Mouse (Mus musculus) heart, adult 11 months (tissue): ENCODE data around the gene Reck.

Experiments
- DNase-seq: peaks from one replicate; pipeline ENCODE4 v3.0.0; 2022

The Reck gene

DNA sequence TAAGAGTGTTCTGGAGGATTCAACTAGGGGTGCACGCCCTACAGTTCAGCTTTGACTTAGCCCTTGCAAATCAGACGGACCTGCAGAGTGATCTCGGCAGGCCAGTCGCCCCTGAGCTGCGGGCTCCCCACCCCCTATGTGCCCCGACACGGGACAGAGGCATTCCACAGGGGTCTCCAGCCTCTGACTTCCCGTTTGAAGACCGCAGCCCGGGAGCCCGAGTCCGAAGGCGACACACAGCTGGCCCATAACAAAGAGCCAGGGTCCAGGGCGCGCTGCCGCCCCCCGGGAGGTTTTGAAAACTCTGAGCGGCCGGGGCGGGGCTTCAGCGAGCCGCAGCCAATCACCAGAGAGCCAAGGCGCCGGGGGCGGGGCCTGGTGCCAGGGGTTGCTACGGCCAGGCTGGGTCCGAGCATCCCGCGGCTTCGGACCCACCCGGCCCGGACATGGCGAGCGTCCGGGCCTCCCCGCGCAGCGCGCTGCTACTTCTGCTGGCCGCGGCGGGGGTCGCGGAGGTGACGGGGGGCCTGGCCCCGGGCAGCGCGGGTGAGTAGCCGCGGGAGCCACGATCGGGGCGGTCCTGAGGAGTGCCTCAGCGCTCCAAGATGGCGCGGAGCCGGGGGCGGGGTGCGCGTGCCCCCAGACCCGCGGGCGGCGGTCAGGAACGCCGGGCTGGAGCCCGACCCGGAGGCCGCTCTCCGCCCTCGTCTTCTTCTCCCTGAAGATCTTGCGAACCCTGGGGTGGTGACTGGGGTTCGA, at the start of gene Reck:
Gene Reck, plus strand, starts transcription at position 371 of the 759 bp plus-strand sequence.
- peak; percentile 99 for DNase-seq

DNA sequence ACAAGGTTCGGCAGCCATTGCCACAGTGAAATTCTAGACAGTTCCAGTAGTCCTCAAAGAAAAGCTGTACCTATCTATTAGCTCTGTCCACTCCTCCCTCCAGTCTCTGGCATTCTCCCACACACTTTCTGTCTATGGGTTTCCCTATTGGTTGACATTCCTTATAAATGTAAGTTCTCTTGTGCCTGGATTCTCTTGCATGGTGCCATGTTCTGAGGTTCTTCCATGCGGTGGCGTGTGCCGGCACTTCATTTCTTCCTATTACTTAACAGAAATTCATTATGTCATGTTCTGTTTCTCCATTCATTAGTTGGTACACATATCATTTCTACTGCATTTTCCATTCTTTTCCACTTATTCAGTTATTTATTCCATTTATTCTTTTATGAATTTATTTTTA, 46.5 kb upstream of the Reck start:
- DNase-seq: no peak

DNA sequence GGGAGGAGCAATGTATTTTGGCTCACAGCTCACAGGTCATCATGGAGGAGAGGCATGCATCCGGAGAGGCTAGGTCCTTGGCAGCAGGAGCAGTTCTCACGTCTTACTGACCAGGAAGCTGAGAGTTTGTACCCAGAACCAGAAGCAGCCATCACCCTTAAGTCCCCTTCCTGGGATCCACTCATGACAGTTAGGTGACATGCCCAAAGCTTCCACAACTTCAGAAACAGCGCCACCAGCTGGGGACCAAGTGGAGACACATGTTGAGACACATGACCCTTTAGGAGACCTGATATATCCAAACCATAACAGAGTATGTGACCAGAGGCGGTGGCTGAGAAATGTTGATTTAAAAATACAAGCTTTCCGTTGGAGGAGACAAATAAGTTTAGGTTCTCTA, 43.3 kb upstream of the Reck start:
- DNase-seq: peak; percentile 62

DNA sequence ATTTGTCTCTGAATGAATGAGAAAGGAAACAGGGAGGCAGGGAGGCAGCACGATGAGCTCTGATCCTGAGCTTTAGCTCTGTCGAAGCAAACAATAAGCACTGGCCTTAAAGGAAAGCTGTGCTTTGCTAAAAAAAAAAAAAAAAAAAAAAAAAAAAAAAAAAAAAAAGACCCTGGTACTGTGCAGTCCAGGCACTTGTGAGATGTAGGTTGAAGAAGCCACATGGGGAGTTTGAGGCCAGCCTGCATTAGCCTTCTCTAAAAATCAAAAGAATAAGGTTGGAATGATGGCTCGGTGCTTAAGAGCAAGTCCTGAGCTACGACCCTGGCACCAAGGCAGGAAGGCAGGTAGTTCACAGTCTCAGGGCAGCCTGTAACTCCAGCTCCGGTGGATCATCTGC, 41.6 kb upstream of the Reck start:
- peak; percentile 13 for DNase-seq

DNA sequence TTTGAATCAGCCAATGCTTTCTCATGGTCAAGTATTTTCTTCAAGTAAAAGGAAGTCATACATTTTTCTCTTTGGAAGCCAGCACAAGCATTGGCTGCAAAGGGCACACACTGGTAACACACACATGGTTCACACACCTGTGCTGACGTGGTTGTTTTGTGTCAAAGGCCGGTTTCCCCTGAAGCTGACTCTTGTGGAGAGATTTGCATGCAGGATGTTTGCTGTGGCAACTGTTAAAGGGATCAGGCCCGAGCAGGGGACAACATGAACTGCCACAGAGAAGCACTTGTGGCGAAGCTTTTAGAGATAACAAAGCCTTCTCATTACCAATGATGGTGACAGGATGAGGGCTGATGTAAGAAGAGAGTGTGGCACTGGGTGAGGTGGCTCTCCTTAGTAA, 40.6 kb upstream of the Reck start:
- peak; percentile 69 for DNase-seq

DNA sequence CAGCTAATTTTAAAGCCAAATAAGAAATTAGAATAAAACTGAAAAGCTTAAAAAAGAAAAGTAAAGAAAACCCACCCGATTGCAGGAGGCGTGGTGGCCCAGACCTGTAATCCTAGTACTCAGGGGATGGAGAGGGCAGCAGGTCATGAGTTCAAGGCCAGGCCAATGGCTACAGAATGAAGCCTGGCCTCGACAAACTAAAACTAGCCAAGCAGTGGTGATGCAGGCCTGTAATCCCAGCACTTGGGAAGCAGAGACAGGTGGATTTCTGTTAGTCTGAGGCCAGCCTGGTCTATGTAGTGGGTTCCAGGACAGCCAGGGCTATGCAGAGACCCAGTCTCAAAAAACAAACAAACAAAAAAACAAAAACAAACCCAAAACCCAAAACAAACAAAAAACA, 37.0 kb upstream of the Reck start:
- peak; percentile 58 for DNase-seq

DNA sequence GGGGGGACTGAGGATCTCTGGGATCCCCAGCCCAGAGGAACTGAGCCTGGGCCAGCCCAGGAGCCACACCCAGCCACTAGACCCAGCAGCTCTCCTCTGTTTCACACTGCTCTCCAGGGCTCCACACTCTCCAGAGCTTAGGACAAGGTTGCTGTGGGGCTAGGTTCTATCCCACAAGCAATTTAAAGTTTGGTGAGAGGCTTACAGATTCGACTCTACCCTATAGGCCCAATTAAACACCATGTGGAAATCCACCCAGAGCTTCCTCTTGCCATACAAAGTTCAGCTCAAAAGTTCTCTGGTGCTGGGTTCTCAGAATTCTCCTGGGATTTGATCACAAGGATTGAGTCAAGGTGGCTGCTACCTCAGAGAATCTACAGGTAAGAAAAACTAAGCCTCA, 35.2 kb upstream of the Reck start, which contains the start of gene Olfr157:
Gene Olfr157, minus strand, starts transcription at position 101 of the 400 bp plus-strand sequence.
- DNase-seq: no peak

DNA sequence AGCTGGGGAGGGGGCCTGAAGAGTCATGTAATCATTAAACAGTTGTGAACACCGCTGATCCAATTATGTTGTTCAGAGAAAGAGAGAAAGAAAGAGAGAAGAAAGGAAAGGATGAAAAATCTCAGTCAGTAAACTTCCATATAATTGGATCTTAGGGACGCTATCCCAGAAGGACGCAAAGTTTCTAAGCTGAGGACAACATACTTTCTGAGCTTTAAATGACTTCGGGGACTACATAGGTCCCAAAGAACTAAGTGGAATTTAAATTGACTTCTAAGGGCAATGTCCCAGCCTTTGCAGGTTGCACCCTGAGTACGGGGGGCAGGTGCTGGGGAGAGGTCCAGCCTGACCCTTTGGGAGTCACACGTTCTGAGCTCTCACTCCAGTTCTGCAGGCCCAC, 24.1 kb upstream of the Reck start, which contains the start of gene Olfr155:
Gene Olfr155, plus strand, starts transcription at position 301 of the 400 bp plus-strand sequence.
- DNase-seq: no peak

DNA sequence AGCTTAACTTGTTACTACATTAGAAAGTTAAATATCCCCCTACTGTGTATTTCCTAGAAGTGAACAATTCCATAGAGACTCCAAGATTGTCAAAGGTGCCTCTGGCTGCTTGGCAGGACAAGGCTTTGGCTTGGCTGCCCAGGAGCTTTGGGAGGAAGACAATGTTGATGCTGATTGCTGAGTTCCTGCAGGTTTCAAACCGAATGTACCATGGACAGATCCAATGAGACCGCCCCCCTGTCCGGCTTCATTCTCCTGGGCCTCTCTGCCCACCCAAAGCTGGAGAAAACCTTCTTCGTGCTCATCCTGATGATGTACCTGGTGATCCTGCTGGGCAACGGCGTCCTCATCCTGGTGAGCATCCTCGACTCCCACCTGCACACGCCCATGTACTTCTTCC, 21.2 kb upstream of the Reck start:
- peak; percentile 58 for DNase-seq

DNA sequence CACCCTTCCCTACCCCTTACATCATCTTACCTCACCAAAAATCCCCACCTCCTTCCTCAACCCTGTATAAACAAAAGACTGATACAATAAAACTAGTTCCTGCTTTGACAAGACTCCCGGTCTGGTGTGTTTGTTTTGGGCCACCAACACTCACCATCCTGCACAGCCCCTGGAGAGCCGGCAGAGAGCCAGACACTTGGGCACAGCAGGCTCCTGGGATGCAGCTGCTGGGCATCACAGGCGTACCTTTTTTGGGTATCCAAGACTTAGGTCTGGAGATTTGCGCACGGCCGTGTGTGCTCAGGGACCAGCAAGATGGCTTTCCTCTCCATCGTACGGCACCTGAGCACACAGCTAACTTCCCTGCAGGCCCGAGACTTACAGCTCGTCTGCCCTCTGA, 15.4 kb upstream of the Reck start:
- DNase-seq: peak; percentile 84

DNA sequence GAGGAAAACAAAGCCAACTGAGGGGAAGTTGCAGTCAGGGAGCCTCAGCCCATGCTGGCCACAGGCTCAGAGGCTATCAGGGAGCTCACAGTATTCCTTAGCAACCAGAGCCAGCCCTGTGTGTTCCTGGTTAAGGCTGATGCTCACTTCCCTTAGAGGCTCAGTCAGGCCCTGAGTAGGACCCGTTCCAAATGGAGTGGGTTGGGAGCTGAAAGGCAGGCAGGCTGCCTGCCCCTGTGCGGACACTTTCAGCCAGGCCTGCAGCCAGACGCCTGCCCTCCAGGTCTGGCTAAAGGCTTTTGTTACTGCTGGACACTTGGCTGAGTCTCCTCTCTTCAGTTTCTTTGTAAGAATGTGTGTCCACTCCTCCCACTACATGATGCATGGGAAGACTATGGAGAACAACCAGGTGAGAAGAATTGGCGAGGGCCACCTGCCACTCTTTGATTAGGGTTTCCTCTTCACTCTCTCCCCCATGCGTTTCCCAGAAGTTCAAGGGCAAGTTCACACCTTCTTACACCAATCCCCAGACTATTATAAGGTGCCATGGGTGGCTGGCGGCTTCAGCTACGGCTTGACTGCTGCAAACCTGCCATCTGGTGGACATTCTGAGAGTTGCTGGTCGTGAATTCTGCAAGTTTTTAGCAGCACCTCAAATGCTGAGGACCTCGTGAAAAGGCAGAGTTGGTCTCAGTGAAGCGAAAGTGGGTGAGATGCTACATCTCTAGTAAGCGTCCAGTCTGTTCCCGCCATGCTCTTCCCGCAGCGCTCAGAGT, 14.4 kb upstream of the Reck start:
- peak; percentile 90 for DNase-seq

DNA sequence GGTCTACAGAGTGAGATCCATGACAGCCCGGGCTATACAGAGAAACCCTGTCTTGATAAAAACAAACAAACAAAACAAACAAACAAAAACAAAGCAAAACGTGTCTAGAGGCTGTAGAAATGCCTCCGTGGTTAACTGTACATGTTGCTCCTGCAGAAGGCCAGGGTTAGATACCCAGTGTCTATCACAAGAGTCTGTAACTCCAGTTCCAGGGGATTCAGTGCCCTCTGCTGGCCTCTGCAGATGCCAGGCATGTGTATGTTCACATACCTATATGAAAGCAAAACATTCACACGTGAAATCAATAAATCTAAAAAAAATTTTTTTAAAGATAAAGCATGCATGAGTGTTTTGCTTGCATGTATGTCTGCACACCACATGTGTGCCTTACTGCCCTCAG, 12.0 kb upstream of the Reck start:
- peak; percentile 75 for DNase-seq

DNA sequence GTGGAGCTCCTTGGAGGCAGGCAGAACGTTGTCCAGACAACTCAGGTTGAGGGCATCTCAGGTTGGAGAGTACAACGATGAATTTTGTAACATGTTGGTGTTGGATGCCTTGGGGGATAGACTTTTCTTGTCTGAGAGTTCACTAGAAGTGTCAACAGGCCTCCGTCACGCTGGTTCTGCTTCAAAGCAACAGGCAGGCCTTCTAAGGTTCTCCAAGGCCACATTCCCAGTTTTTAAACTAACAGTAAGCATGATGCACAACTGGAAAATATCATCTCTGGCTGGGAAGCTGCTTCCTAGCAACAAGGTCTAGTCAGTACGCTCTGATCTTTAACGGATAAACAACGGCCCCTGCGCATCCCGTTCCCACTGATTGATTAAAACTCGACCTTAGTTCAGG, 5.5 kb upstream of the Reck start:
- DNase-seq: peak; percentile 61

DNA sequence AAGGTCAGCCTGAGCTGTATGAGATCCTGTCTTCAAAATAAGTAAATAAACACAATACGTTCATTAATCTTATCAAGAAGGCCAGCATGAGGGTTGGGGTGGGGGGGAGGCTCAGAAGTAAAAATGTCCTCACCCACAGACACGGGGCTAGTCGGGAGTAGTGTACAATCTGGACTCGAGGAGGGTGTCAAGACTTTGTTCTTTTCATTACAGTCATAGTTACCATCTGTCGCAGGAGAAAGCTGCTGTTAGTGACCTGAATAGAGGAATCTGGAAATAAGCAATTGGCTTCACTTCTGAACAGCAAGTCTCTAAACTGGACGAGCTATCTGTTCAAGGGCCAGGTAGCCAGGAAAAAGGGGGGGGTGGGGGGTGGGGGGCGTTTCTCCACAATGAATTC, 829 bp upstream of the Reck start:
- no peak for DNase-seq

DNA sequence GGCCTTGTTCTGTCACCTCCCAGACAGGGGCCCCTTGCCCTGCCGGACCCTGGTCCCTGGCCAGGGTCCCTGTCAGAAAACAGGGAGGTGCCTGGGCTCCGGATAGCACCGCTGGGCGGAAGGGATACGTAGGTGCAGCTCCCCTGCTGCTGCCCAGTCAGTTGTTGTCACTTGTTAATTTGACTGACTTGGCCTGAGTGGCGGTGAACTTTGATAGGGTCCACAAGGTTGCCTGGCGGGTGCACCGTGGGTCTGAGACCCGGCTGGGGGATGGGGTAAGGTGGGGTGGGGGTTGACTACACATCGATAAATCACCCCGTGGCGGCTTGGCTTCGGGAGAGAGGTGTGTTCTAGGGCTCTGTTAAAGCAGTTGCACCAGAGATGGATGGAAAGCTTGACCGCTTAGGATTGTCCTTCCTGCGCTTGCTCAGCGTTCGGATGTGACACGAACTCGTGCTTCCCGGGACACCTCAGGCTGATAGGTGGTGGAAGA, 635 bp downstream of the Reck start:
- peak; percentile 89 for DNase-seq

DNA sequence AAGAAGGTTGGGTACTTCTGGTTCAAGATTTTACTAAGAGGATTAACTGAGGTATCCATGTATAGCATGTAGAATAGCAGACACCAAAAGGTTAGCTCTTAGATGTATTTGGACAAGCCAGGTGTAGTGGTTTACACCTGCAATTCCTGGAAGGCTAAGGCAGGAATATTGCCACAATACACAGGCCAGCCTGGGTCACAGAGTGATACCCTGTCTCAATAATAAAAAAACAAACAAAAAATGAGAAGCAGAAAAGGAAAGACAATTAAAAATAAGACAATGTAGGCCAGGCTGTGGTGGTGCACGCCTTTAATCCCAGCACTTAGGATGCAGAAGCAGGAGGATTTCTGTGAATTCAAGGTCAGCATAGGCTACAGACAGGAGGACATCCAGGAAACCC, 1.9 kb downstream of the Reck start:
- DNase-seq: peak; percentile 56

DNA sequence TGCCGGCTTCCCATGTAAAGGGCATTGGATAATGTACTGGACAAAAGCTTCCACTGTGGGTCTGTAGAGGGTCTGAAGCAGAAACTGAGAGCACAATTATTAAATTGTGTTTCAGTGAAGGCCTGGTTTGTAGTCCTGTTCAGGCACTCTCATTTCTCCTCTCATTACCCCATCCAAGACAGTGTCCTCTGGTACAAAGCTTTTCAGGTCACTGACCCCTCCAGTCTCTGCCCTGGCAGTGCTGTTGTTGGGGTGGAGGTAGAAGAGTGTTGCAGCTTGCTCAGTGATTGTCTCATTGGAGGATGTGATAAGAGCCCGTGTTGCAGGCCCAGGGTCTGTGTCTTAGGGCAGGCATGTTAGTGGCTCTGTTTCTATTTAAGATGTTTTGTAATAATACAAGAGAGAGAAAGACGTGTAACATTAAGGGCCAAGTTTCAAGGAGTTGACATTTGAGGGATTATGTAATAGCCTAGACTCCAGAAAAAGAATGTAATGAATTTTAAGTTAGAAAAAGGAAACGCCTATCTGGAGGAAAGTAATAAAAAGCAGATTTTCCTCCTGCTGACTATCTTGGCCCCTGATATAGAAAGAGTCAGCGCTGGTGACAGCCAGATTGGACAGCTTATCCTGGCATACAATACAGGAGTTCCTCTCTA, 2.9 kb downstream of the Reck start:
- DNase-seq: peak; percentile 93

DNA sequence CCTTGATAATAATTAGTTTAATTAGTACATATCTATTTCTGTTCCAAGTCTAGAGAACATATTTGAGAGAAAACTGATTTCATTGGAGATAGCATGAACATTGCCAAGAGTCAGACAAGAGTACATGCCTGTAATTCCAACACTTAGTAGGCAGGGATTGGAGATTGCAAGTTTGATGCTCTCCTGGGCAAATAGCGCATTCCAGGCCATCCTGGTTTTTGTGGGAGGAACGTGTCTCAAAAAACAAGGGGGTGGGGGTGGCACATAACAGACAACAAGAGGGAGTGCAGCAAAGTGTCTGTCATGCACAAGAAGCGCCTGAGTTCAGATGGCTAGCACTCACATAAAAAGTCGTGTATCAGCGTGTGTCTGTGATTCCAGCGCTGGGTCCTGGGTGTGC, 4.2 kb downstream of the Reck start:
- DNase-seq: peak; percentile 51

DNA sequence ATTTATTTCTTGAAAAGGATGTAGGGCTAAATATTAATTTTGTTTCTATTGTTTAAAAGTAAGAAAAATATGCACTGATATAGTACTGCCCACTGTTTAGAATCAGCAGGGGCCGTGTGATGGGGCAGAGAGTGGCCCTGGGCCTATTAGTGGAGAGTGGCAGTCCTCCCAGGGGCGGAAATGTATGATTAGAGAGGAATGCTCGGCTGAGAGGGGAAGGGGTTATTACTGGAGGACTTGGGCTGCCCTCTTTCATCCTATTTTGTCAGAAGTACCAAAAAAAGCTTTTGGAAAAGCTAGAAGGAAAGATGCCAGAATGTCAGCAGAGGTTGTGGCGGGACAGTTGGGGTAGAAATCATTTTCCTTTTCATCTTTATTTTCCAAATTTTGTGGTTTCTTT, 8.9 kb downstream of the Reck start:
- peak; percentile 73 for DNase-seq

DNA sequence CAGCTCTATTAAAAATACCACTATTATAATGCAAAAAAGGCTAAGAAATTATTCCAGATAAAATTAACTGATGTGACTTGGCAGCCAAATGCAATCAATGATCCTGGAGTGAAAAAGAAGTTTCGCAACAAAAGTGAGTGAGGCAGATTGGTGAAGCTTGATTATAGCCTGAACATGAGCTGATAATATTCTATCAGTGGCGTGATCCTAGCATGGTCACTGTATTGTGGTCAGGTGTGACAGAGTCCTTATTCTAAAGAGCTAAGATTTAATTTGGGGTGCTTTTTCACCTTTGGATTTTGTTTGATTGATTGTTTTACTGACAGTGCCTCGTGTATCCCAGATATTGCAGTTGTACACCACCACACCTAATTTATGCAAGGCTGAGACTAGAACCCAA, 15.9 kb downstream of the Reck start:
- DNase-seq: no peak

DNA sequence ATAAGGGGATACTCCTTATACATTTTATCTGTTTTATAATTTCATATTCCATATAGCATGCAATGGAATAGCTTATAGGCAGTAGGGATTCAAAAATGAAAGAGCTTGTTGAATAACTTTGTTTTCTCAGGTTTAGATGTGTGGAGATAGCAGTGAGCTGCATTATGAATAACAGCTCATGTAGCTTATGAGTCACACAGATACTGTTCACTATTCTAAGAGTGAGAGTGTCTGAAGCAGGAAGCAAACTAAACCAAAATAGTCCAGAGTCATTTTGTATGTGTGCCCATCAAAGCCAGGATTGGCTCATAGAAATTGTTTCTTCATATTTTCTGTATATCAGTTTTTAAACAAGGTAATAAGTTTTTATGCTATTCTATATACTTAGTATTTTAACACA, 21.9 kb downstream of the Reck start:
- no peak for DNase-seq

DNA sequence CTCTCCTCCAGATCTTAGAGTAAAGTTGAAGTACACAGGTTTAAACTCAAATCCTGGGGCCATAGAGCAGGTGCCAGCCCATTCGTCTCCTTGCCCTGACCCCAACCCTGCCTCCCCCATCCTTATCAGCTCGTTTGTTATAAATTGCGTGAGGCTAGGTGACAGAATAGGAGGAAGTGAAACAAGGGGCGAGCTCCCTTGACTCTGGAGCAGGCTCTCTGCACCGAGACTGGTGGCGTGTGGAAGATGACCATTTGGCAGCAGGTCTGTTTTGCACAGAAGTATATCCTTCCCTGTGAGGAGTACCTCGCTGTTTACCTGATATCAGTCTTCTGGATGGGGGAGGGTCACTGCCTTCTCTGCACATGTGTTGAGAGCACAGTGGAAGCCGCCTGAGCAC, 23.9 kb downstream of the Reck start:
- DNase-seq: peak; percentile 64

DNA sequence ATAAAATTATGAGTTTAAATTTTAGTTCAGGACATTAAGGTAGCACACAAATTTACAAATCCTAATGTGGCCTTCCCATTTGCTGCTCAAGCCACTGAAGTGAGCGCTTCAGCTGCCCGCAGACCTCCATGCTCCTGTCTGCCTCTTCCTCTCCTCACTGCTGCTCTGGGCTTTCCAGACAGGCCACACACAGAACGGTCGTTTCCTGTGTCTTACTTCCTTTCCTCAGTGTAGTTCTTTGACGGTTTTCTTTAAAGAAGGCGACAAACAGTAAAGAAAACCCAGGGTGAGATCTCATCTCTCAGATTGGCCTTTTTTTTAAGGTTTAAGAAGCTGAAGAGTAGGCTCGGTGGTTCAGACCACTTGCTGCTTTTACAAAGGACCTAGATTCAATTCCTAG, 28.4 kb downstream of the Reck start:
- DNase-seq: no peak

DNA sequence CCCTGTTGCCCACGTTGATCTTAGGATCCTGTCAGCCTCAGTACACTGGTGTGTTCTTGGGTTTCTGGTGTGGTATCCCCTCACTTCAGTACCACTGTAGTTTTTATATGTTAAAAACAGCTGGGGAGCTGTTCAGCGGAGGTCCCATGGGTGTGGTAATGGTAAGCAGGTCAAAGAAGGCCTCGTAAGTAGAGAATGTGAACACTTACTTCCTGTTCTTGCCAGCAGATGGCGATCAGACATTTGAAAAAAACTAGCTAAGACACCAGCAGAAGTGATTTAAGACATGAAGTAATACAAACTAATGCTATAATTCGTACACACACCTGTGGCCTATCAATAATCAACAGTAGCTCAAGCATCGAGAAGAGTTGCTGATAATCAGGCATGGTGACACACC, 31.1 kb downstream of the Reck start:
- DNase-seq: peak; percentile 81
